Mouse (Mus musculus) heart, postnatal 4 days (tissue): ENCODE measurements at regions not wholly inside any gene's neighbourhood (a gene's known extent, or its start where the extent isn't known, plus 50 kb on each side); places are given as distances from the start of the nearest gene placed in this dataset.
A peak's percentile ranks its signal among the peaks of the same experiment; 100 is the strongest.

Experiments used
- DNase-seq: peaks from one replicate; pipeline ENCODE4 v3.0.0; 2021

- DNase-seq = no peak
Measured at GRCm38 (mm10) chr2:28351445-28351844, 95.2 kb upstream of the Ppp1r26 start.

- DNase-seq = no peak
Measured at GRCm38 (mm10) chr2:28352903-28353302, 93.7 kb upstream of the Ppp1r26 start.

- DNase-seq = no peak
Measured at GRCm38 (mm10) chr2:28362199-28362598, 84.4 kb upstream of the Ppp1r26 start.

- DNase-seq = no peak
Measured at GRCm38 (mm10) chr2:28364623-28365022, 82.0 kb upstream of the Ppp1r26 start.

GRCm38 (mm10) chr2:28365756-28366155 is 80.8 kb upstream of the Ppp1r26 start:
- no peak for DNase-seq

- peak; percentile 76 for DNase-seq
Measured at GRCm38 (mm10) chr2:28374838-28375237, 71.8 kb upstream of the Ppp1r26 start.

GRCm38 (mm10) chr2:28377948-28378822 is 68.4 kb upstream of the Ppp1r26 start:
- no peak for DNase-seq

- no peak for DNase-seq
Measured at GRCm38 (mm10) chr2:28382051-28382802, 64.4 kb upstream of the Ppp1r26 start.

GRCm38 (mm10) chr2:28384875-28385274 is 61.7 kb upstream of the Ppp1r26 start:
- no peak for DNase-seq

GRCm38 (mm10) chr2:28386784-28387183 is 59.8 kb upstream of the Ppp1r26 start:
- DNase-seq = no peak

- DNase-seq = peak; percentile 39
Measured at GRCm38 (mm10) chr2:28387422-28387836, 59.2 kb upstream of the Ppp1r26 start.

GRCm38 (mm10) chr2:28387926-28388325 is 58.7 kb upstream of the Ppp1r26 start:
- no peak for DNase-seq

- no peak for DNase-seq
Measured at GRCm38 (mm10) chr2:28389703-28390102, 56.9 kb upstream of the Ppp1r26 start.

- no peak for DNase-seq
Measured at GRCm38 (mm10) chr2:28395391-28395790, 51.2 kb upstream of the Ppp1r26 start.
